Mouse (Mus musculus): ENCODE data around the gene Ptprd. TPM values are rescaled to one million over a fixed set of nuclear protein-coding genes. Genes with fewer than 3 reads are reported as not detected.

Gene Ptprd
- polyA plus RNA-seq, 1 experiment: 1.2 TPM

- TF ChIP-seq MYOG (IDR thresholded peaks at IDR 0.05; ENCODE audit: control insufficient read depth, extremely low read depth, insufficient read length) (no peak), FOSL1 (IDR thresholded peaks at IDR 0.05; ENCODE audit: insufficient read depth, low read length, poor library complexity, severe bottlenecking) (no peak), MAX (IDR thresholded peaks at IDR 0.05) (no peak), CTCF (IDR thresholded peaks at IDR 0.05; ENCODE audit: control insufficient read depth, insufficient read depth, insufficient read length) (no peak), CEBPB (IDR thresholded peaks at IDR 0.05; ENCODE audit: low read depth) (no peak), MYOD1 (IDR thresholded peaks at IDR 0.05; ENCODE audit: control insufficient read depth, insufficient read length, low read depth) (no peak), USF1 (IDR thresholded peaks at IDR 0.05; ENCODE audit: low read depth) (no peak)
- no peak overlapping the region for H3K4me3 ChIP-seq (ENCODE audit: insufficient read depth, poor library complexity, severe bottlenecking)
- no peaks in the 10 kb centered on the region for H3K36me3 ChIP-seq (ENCODE audit: control insufficient read depth, insufficient read depth)
- no peaks in the 10 kb centered on the region for H3K79me3 ChIP-seq (ENCODE audit: low read depth)
- no peaks in the 10 kb centered on the region for H3K79me2 ChIP-seq (ENCODE audit: control insufficient read depth, insufficient read depth)
- H3K27me3 ChIP-seq (ENCODE audit: control insufficient read depth, insufficient read depth, insufficient read length): no peaks in the 10 kb centered on the region
- no peak overlapping the region for H3ac ChIP-seq (ENCODE audit: control insufficient read depth, insufficient read length, low read depth)
Measured at GRCm38 (mm10) chr4:77586624-77587023, 625.1 kb downstream of the Ptprd start.

- TF ChIP-seq CTCF (IDR thresholded peaks at IDR 0.05; ENCODE audit: control insufficient read depth, insufficient read depth, insufficient read length) (no peak), FOSL1 (IDR thresholded peaks at IDR 0.05; ENCODE audit: insufficient read depth, low read length, poor library complexity, severe bottlenecking) (no peak), MAX (IDR thresholded peaks at IDR 0.05) (no peak), MYOG (IDR thresholded peaks at IDR 0.05; ENCODE audit: control insufficient read depth, extremely low read depth, insufficient read length) (no peak)
- H3K79me3 ChIP-seq (ENCODE audit: low read depth): no peaks in the 10 kb centered on the region
- H3K36me3 ChIP-seq (ENCODE audit: control insufficient read depth, insufficient read depth): no peaks in the 10 kb centered on the region
- no peaks in the 10 kb centered on the region for H3K79me2 ChIP-seq (ENCODE audit: control insufficient read depth, insufficient read depth)
- no peaks in the 10 kb centered on the region for H3K27me3 ChIP-seq (ENCODE audit: control insufficient read depth, insufficient read depth, insufficient read length)
- H3K4me3 ChIP-seq (ENCODE audit: insufficient read depth, poor library complexity, severe bottlenecking): no peak overlapping the region
- no peak overlapping the region for H3ac ChIP-seq (ENCODE audit: control insufficient read depth, insufficient read length, low read depth)
Measured at GRCm38 (mm10) chr4:77586222-77586621, 625.5 kb downstream of the Ptprd start.

- no peaks in the 10 kb centered on the region for H3K36me3 ChIP-seq (ENCODE audit: control insufficient read depth, insufficient read depth)
Measured at GRCm38 (mm10) chr4:77558404-77559202, 653.2 kb downstream of the Ptprd start.

GRCm38 (mm10) chr4:77555841-77556240, 655.9 kb downstream of the Ptprd start:
- Histone ChIP-seq H3K79me2 (ENCODE audit: control insufficient read depth, insufficient read depth) (no peaks in the 10 kb centered on the region), H3K4me3 (ENCODE audit: insufficient read depth, poor library complexity, severe bottlenecking) (no peak overlapping the region), H3K79me3 (ENCODE audit: low read depth) (no peaks in the 10 kb centered on the region), H3K27me3 (ENCODE audit: control insufficient read depth, insufficient read depth, insufficient read length) (no peaks in the 10 kb centered on the region), H3K36me3 (ENCODE audit: control insufficient read depth, insufficient read depth) (no peaks in the 10 kb centered on the region), H3ac (ENCODE audit: control insufficient read depth, insufficient read length, low read depth) (no peak overlapping the region)
- TF ChIP-seq CEBPB (IDR thresholded peaks at IDR 0.05; ENCODE audit: low read depth) (no peak), FOSL1 (IDR thresholded peaks at IDR 0.05; ENCODE audit: insufficient read depth, low read length, poor library complexity, severe bottlenecking) (no peak), MYOD1 (IDR thresholded peaks at IDR 0.05; ENCODE audit: control insufficient read depth, insufficient read length, low read depth) (no peak), MYOG (IDR thresholded peaks at IDR 0.05; ENCODE audit: control insufficient read depth, extremely low read depth, insufficient read length) (no peak), USF1 (IDR thresholded peaks at IDR 0.05; ENCODE audit: low read depth) (no peak)

More at GRCm38 (mm10) chr4:77558404-77559202, 653.2 kb downstream of the Ptprd start:
- TF ChIP-seq CTCF (IDR thresholded peaks at IDR 0.05; ENCODE audit: control insufficient read depth, insufficient read depth, insufficient read length): peak; percentile 20
- TF ChIP-seq MYOG (IDR thresholded peaks at IDR 0.05; ENCODE audit: control insufficient read depth, extremely low read depth, insufficient read length): no peak
- H3K79me3 ChIP-seq (ENCODE audit: low read depth): no peaks in the 10 kb centered on the region
- no peaks in the 10 kb centered on the region for H3K79me2 ChIP-seq (ENCODE audit: control insufficient read depth, insufficient read depth)
- no peaks in the 10 kb centered on the region for H3K27me3 ChIP-seq (ENCODE audit: control insufficient read depth, insufficient read depth, insufficient read length)
- no peak overlapping the region for H3ac ChIP-seq (ENCODE audit: control insufficient read depth, insufficient read length, low read depth)
- H3K4me3 ChIP-seq (ENCODE audit: insufficient read depth, poor library complexity, severe bottlenecking): no peak overlapping the region

GRCm38 (mm10) chr4:77537843-77538242, 673.9 kb downstream of the Ptprd start:
- Histone ChIP-seq H3K79me3 (ENCODE audit: low read depth) (no peaks in the 10 kb centered on the region), H3K36me3 (ENCODE audit: control insufficient read depth, insufficient read depth) (no peaks in the 10 kb centered on the region), H3ac (ENCODE audit: control insufficient read depth, insufficient read length, low read depth) (no peak overlapping the region), H3K27me3 (ENCODE audit: control insufficient read depth, insufficient read depth, insufficient read length) (no peaks in the 10 kb centered on the region), H3K79me2 (ENCODE audit: control insufficient read depth, insufficient read depth) (no peaks in the 10 kb centered on the region), H3K4me3 (ENCODE audit: insufficient read depth, poor library complexity, severe bottlenecking) (no peak overlapping the region)
- no peak for TF ChIP-seq MYOG (IDR thresholded peaks at IDR 0.05; ENCODE audit: control insufficient read depth, extremely low read depth, insufficient read length)
- TF ChIP-seq MYOD1 (IDR thresholded peaks at IDR 0.05; ENCODE audit: control insufficient read depth, insufficient read length, low read depth): no peak
- no peak for TF ChIP-seq MAX (IDR thresholded peaks at IDR 0.05)
- no peak for TF ChIP-seq USF1 (IDR thresholded peaks at IDR 0.05; ENCODE audit: low read depth)
- no peak for TF ChIP-seq CEBPB (IDR thresholded peaks at IDR 0.05; ENCODE audit: low read depth)
- no peak for TF ChIP-seq FOSL1 (IDR thresholded peaks at IDR 0.05; ENCODE audit: insufficient read depth, low read length, poor library complexity, severe bottlenecking)
- no peak for TF ChIP-seq CTCF (IDR thresholded peaks at IDR 0.05; ENCODE audit: control insufficient read depth, insufficient read depth, insufficient read length)

GRCm38 (mm10) chr4:77537336-77537735, 674.4 kb downstream of the Ptprd start:
- Histone ChIP-seq H3ac (ENCODE audit: control insufficient read depth, insufficient read length, low read depth) (no peak overlapping the region), H3K36me3 (ENCODE audit: control insufficient read depth, insufficient read depth) (no peaks in the 10 kb centered on the region), H3K27me3 (ENCODE audit: control insufficient read depth, insufficient read depth, insufficient read length) (no peaks in the 10 kb centered on the region), H3K79me3 (ENCODE audit: low read depth) (no peaks in the 10 kb centered on the region), H3K4me3 (ENCODE audit: insufficient read depth, poor library complexity, severe bottlenecking) (no peak overlapping the region), H3K79me2 (ENCODE audit: control insufficient read depth, insufficient read depth) (no peaks in the 10 kb centered on the region)
- no peak for TF ChIP-seq MYOG (IDR thresholded peaks at IDR 0.05; ENCODE audit: control insufficient read depth, extremely low read depth, insufficient read length)
- no peak for TF ChIP-seq CEBPB (IDR thresholded peaks at IDR 0.05; ENCODE audit: low read depth)
- no peak for TF ChIP-seq MAX (IDR thresholded peaks at IDR 0.05)
- no peak for TF ChIP-seq FOSL1 (IDR thresholded peaks at IDR 0.05; ENCODE audit: insufficient read depth, low read length, poor library complexity, severe bottlenecking)
- no peak for TF ChIP-seq MYOD1 (IDR thresholded peaks at IDR 0.05; ENCODE audit: control insufficient read depth, insufficient read length, low read depth)
- no peak for TF ChIP-seq CTCF (IDR thresholded peaks at IDR 0.05; ENCODE audit: control insufficient read depth, insufficient read depth, insufficient read length)
- TF ChIP-seq USF1 (IDR thresholded peaks at IDR 0.05; ENCODE audit: low read depth): no peak
